In genomic region chr7:73740111-73741035, GRCm38 (mm10) we compare ENCODE assay signal across 9 mouse cellular contexts. TPM values are rescaled to one million over a fixed set of nuclear protein-coding genes. Genes with fewer than 3 reads are reported as not detected.
DNase-seq lines count a peak whose midpoint lies in the region; ATAC-seq lines count a peak whose summit lies in the region.
"Had no signal": no experiment of that assay in that cellular context is flagged by ENCODE, and none has a peak within 500 bp of the region (broad histone marks: within the 10 kb centered on the region; RNA-seq: fewer than 3 reads in every experiment).

Gene Fam174b (plus strand): TSS chr7:73740302.

- no peak for ATAC-seq in cerebellum, adult (ENCODE audit: insufficient number of reproducible peaks, low FRiP score, low TSS enrichment)
- peak; percentile 81 for ATAC-seq in embryonic facial prominence, embryonic 15.5 days (ENCODE audit: insufficient number of reproducible peaks, low FRiP score, low TSS enrichment, low read depth)
- ATAC-seq in heart, embryonic 15.5 days (replicated peaks; ENCODE audit: insufficient number of reproducible peaks, insufficient read depth, low FRiP score, low read depth): peak; percentile 67
- peak; percentile 80 for ATAC-seq in liver, embryonic 11.5 days (replicated peaks; ENCODE audit: low FRiP score)

- WGBS in embryonic facial prominence, embryonic 15.5 days: under 1% methylated on average over 91 of the region's 94 CpGs
- WGBS in heart, embryonic 15.5 days: 2% methylated on average over 94 of the region's 94 CpGs
- WGBS in liver, embryonic 11.5 days: 2% methylated on average over 94 of the region's 94 CpGs

- no peaks in the 10 kb centered on the region; the same call in 1 of the 2 replicates for H3K27me3 ChIP-seq in embryonic facial prominence, embryonic 15.5 days
- H3K27me3 ChIP-seq in heart, embryonic 15.5 days: peaks cover 13% of the 10 kb centered on the region
- H3K27me3 ChIP-seq in liver, embryonic 11.5 days (replicated peaks; ENCODE audit: control insufficient read depth, insufficient read depth, low read length): peaks cover 29% of the 10 kb centered on the region

- no peaks in the 10 kb centered on the region for H3K9me3 ChIP-seq in embryonic facial prominence, embryonic 15.5 days (replicated peaks)
- no peaks in the 10 kb centered on the region for H3K9me3 ChIP-seq in heart, embryonic 15.5 days (replicated peaks)
- H3K9me3 ChIP-seq in liver, embryonic 11.5 days (ENCODE audit: control insufficient read depth, low read length): no peaks in the 10 kb centered on the region

- peak within 1 kb of the TSS; percentile 96 for H3K4me2 ChIP-seq in embryonic facial prominence, embryonic 15.5 days (replicated peaks)
- peak within 1 kb of the TSS; percentile 96 for H3K4me2 ChIP-seq in heart, embryonic 15.5 days
- peak within 1 kb of the TSS; percentile 82 for H3K4me2 ChIP-seq in liver, embryonic 11.5 days

- peak; percentile 30 to 36 for DNase-seq in cerebellum, postnatal 25 days
- DNase-seq in kidney, postnatal 10 days: peak; percentile 83
- peak; percentile 67 for DNase-seq in liver, embryonic 11.5 days (ENCODE audit: low spot score)
- peak; percentile 36 for DNase-seq in naive thymus-derived CD4-positive, alpha-beta T cell, adult 2 months (ENCODE audit: low read depth)
- DNase-seq in thymus, postnatal 0 days (ENCODE audit: low spot score): peak; percentile 39

- peak within 1 kb of the TSS; percentile 79 for H3K27ac ChIP-seq in embryonic facial prominence, embryonic 15.5 days (replicated peaks)
- H3K27ac ChIP-seq in heart, embryonic 15.5 days: peak within 1 kb of the TSS; percentile 78
- H3K27ac ChIP-seq in liver, embryonic 11.5 days (ENCODE audit: low read depth, low read length): no peak within 1 kb of the TSS

- H3K4me3 ChIP-seq in embryonic facial prominence, embryonic 15.5 days (replicated peaks): peak within 1 kb of the TSS; percentile 69
- H3K4me3 ChIP-seq in heart, embryonic 15.5 days: peak within 1 kb of the TSS; percentile 63
- H3K4me3 ChIP-seq in liver, embryonic 11.5 days (ENCODE audit: low read depth, low read length): peak within 1 kb of the TSS; percentile 56

- H3K36me3 ChIP-seq in embryonic facial prominence, embryonic 15.5 days: no peaks in the 10 kb centered on the region
- no peaks in the 10 kb centered on the region for H3K36me3 ChIP-seq in heart, embryonic 15.5 days
- no peaks in the 10 kb centered on the region for H3K36me3 ChIP-seq in liver, embryonic 11.5 days (ENCODE audit: control insufficient read depth, insufficient read depth, low read length)

- peaks cover 39% of the 10 kb centered on the region for H3K4me1 ChIP-seq in embryonic facial prominence, embryonic 15.5 days
- peaks cover 39% of the 10 kb centered on the region for H3K4me1 ChIP-seq in heart, embryonic 15.5 days (replicated peaks)
- no peaks in the 10 kb centered on the region for H3K4me1 ChIP-seq in liver, embryonic 11.5 days (replicated peaks; ENCODE audit: control insufficient read depth, insufficient read depth, low read length)

- peak within 1 kb of the TSS; percentile 71 for H3K9ac ChIP-seq in embryonic facial prominence, embryonic 15.5 days
- peak within 1 kb of the TSS; percentile 72 for H3K9ac ChIP-seq in heart, embryonic 15.5 days
- H3K9ac ChIP-seq in liver, embryonic 11.5 days (ENCODE audit: low read depth, low read length): peak within 1 kb of the TSS; percentile 35

RNA-seq across cellular contexts. Expression of gene Fam174b, which starts in this region (rescaled TPM):
- 51.0 and 55.6 TPM in 2 replicates for polyA plus RNA-seq in embryonic facial prominence, embryonic 15.5 days (2015; fragmentation: Nextera tagmentation; extraction: Ambion mirVana)
- 50.1 and 57.6 TPM in 2 replicates for polyA plus RNA-seq in heart, embryonic 15.5 days (2015; fragmentation: Nextera tagmentation; extraction: Ambion mirVana)
- polyA plus RNA-seq in liver, embryonic 11.5 days (2014; fragmentation: Nextera tagmentation; extraction: Ambion mirVana): 13.8 and 17.1 TPM in 2 replicates
- 10.4 and 11.7 TPM in 2 replicates for polyA plus RNA-seq in thymus, postnatal 0 days (2015; fragmentation: Nextera tagmentation; extraction: Ambion mirVana)
- polyA plus RNA-seq: C2C12 had no signal

Comparison
In these comparisons a context has a peak if more than half of its experiments do, and no peak if none do; other contexts are left out.
1. DNase-seq: peak in every context shown above with its lines; median percentile 83 in kidney, postnatal 10 days; 67 in liver, embryonic 11.5 days; 39 in thymus, postnatal 0 days; 36 in naive thymus-derived CD4-positive, alpha-beta T cell, adult 2 months; 33 in cerebellum, postnatal 25 days.